Mouse (Mus musculus) embryo, embryonic 10 days (tissue): Measurements from ENCODE around the gene Rfc1.

Source experiments
- DNase-seq: peaks from one replicate; pipeline ENCODE4 v3.0.0-alpha.2; 2015; ENCODE audit warnings: low spot score

Gene Rfc1

DNA sequence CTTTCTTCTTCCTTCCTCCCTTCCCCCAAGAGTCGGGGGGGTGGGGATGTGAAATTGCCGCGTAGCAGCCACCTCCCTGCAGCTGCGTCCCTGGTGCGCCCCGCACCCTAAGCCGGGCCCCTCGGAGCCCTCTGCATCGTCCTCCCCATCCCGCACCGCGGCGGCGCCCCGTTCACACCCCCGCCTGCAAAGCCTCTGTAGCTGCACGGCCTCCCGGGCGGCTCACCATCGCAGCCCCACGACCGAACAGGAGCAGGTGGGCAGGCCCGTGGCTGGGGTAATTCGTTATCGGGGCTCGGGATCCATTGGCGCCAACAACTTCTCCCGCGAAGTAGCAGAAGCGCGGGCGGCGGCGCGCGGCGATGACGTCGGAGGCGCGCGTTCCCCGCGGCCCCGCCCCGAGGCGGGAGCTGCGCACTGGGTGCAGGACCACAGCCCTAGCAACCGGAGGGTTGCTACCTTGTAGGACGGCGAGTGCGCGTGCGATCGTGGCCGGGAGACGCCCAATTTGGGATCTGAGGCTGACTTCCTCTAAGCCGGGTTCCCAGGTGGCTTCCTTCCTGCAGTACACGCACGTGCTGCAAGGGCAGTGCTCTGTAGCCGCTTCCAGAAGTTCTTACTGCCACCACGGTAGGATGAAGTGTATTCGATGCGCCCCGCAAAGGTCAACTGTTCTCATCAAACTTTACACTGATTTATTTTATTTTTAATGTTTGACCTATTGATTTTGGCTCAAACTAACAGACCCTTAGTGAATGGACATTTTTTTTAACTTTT, at the start of gene Rfc1:
Gene Rfc1 (minus strand): TSS at position 373 of the 777 bp plus-strand sequence.
- peak; percentile 93 for DNase-seq

DNA sequence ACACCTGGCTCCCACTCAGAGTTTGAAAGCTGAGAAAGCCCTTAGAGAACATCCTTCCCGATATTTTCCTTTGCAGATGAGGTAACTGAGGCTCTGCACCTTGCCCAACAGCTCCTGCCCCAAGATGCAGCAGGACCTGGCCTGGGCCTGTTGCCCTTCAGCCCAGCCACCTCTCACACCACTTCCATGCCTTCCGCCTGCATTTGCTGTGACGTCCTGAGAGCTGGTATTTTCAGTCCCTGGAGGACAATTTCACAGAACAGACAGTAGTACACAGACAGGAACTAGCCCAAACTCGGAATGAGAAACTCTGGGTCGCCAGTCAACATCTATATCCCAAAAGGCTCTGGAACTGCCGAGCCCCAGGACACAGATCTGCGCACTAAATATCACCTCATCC, 39.3 kb upstream of the Rfc1 start:
- no peak for DNase-seq

DNA sequence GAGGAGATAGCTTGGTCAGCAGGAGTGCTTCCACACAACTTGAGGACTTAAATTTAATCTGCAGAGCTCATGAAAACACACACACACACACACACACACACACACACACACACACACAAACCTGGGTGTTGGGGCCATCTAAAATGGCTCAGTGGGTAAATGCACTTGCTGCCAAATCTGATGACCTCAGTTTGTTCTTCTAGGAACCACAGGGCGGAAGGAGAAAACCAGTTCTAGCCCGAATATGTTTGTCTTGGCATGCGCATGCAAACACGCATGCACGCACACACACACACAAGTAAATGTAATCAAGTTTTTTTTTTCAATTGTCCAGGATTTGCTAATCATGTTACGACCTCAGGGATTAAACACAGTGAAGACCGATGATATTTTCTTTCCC, 36.1 kb upstream of the Rfc1 start:
- no peak for DNase-seq

DNA sequence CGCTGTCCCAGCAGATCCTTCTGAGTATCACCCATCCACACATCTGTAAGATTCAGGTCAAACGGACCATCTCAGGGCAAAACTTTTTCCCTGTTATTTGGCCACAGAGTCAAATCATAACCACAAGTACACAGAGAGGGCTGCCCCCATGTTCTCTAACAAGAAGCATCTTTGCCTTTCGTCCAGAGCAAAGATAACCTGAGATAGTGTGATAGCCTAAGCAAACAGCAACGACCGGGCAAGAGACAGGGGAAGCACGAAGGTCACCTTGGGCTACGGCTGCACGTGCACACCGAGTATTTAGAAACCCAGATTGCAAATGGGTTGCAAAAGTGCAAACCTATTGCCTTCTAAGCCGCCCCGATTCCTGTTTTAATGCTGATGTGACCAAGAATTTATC, 32.4 kb upstream of the Rfc1 start:
- no peak for DNase-seq

DNA sequence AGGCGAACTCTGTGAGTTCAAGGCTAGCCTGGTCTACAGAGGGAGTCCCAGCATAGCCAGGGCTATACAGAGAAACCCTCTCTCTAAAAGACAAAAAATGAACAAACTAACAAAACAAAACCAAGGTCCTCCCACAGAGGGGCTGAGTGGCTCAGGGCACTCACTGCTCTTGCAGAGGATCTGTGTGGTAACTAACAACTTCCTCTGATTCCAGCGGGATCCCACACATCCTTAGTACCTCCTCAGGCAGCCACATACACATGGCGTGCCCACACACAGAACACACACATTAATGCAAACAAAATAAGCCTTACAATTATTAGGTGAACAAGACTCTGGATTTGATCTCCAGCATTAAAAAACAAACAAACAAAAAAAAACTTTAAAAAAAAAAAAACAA, 22.3 kb upstream of the Rfc1 start:
- DNase-seq = no peak

DNA sequence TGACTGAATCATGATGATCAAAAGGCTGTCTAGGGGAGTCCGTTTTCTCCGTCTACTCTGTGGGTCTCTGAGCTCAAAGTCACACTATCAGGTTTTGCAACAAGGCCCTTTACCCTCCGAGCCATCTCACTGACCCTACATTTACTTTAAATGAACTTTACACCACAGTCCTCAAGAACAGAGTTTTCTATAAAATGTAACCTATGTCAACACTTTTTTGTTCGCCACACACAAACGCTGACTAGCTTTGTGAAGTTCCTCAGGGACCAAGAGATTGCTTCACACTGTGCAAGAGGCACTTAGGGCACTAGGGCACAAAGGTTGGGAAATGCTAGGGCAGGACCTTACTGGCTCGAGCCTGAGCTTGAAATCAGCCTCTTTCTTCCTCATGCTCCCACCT, 21.4 kb upstream of the Rfc1 start:
- no peak for DNase-seq

DNA sequence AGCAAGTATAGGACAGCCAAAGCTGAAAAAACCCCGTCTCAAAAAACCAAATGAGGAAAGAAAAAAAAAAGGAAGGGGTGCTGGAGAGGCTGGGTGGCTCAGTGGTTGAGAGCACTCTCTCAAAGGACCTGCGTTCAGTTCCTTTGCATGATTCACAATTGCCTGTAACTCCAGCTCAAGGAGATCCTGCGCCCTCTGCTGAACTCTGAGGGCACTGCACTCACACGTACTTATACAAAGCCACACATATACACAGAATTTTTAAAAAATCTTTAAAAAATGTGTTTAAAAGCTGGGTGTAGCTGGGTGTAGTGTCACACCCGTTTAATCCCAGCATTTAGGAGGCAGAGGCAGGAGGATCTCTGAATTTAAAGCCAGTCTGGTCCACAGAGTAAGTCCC, 19.5 kb upstream of the Rfc1 start:
- DNase-seq = no peak

DNA sequence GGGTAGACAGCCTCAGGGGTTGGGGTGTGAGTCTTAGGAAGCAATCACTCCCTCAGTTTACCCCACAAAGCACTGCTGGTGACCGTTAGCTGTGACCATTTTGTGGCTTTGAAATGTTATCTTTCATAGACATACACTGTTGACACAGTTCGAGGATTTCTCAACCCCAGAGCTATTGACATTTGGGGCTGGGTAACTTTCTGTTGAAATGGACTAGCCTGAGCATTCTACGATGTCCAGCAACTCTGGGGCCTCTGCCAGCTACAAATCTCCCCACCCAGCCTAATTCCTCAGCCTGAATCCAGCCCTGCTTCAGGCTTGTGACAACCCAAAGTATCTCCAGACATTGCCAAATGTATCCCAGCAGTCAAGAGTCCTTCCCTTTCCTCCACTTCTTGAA, 18.6 kb upstream of the Rfc1 start:
- no peak for DNase-seq

DNA sequence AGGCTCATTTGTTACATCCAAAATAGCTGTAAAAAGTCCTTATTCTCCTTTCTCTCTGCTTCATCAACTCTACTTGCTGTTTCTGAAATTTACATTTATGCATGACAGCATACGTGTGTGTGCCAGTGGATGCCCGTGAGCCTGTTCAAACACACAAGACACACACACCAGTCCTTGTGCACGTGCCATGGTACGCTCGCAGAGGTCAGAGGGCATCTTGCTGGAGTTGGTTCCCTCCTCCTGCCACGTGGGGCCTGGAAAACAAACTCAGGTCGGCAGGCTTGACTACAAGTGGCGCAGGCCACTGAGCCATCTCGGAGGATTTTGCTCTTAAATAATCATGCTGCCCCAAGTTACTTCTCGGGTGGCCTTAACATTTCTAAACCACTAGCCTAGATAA, 15.0 kb upstream of the Rfc1 start:
- peak; percentile 9 for DNase-seq

DNA sequence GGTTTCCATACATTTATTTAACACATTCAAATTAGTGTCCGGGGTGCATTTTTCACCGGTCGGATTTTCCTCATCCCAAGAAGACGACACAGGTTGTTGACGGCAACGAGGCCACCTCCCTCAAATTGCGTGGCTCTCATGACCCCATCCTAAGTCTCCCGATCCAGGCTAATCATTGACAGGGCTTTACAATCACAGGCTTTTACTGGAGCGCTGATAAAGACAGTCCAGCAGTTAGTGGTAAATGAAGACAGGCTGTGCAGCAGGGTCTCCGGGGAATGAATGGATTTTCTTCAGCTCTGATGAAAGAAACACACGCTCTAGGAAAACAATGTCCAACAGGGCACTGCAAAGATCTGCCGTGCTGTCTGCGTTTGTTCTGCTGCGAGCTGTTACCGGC, 12.7 kb upstream of the Rfc1 start, which contains the start of gene Klb:
Gene Klb (plus strand): TSS at position 147 of the 400 bp plus-strand sequence.
- peak; percentile 28 for DNase-seq

DNA sequence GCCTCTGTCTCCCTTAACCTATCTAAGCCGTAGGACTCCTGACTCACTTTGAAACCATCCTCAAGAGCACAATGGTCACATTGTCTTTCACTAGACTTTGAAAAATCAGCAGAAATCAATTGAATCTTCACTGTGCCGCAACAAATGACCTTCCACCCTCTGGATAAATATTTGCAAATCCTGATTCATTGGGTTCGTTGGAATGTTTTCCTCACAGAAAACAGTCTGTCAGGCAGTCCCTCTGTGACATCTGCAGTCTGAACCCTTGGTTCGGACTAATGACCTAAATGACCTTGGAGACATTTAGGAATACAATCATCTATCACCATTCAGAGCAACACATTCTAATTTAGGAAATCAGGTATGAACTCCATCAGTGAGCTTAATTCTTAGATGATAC, 4.7 kb upstream of the Rfc1 start:
- peak; percentile 8 for DNase-seq

DNA sequence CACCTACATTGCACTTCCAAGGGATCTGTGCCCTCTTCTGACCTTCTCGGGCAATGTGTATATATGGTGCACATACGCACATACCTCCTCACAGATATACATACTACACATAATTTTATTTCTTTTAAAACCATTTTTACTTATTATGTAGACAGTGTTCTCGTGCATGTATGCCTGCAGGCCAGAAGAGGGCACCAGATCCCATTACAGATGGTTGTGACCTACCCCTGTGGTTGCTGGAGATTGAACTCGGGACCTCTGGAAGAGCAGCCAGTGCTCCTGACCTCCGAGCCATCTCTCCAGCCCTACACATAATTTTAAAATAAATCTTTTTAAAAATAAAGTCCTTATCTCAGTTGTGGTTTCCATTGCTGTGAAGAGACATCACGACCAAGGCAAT, 2.9 kb upstream of the Rfc1 start:
- DNase-seq = peak; percentile 20

DNA sequence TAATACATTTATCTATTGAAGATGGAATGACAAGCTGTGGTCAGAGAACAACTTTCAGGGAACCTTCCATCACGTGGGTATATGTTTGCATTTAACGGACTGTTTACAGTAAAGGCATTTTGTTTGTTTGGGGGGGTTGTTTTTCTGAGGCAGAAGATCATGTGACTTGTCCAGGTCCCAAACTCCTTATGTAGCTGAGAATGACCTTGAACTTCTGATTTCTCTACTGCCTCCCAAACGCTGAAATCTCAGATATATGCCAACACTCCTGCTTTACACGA, 545 bp upstream of the Rfc1 start:
- no peak for DNase-seq

DNA sequence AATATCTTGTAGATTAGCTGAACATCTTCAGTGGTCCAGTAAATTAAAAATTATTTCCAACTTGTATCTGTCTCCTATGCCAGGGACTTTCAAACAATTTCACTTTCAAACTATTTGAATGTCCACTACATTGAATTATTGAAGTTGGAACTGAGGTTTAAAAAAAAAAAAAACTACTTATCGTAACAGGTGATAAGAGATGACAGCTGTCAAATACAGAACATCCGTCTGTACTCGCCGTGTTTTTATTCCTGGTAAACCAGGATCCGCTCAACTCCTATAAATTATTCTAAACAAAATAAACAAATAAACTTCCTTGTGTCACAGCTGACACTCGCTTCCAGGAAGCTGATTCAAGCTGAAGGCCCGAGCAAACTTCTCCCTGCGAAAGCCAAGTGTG, 682 bp downstream of the Rfc1 start:
- DNase-seq = no peak

DNA sequence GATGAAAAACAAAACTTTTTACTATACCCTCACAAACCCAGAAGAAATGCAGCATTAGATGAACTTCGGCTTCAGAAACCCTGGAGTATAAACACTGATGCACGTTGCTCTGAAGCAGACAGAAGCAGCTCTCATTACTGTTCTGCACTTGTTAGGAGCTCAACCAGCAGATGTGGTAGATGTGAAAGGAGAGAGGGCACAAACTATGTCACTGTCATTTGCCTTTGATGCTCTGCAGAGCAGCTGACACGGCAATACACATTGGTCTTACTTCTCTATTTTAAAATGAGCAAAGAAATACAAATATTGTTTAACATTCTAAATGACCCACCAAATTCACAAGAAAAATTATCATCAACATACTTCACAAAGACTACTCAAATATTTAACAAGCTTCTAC, 5.5 kb downstream of the Rfc1 start:
- no peak for DNase-seq

DNA sequence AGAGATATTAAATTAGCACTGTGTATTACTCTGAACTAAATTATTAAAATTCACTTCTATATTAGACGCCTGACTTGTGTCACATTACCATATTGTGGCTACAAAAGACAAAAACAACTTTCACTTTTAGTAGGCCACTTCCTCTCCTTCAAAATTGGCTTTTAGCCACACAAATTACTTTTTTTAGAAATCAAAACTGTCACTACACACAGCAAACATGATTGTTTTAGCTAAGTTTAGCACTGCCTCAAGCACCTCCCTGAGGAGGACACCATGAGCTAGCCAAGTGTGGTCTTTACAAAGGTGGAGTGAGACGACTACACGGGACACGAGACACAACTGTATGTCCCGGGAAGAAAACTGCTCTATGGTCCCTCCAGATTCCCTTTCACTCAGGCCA, 9.3 kb downstream of the Rfc1 start:
- DNase-seq = no peak

DNA sequence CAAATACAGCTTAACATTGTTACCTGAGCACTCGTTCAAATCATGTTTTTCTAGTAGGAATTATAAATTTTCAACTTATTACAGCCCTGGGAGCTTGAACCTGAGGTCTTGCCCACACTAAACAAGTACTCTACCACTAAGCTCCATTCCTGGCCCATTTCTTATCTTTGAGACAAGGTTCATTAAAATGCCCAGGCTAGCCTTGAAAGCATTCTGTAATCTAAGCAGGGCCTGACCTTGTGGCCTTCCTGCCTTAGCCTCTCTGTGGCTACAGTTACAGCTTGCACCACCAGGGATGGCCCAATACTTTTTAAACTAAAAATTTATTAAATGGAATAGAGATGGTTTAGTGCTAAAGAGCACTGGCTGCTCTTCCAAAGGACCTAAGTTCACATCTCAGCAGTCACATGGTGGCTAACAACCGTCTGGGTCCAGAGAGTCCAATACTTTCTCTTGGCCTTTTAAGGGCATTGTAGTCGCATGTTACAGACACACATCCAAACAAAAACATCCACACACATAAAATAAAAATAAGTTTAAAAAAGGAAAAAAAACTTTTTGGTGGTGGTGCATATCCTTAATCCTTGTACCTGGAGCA, 10.6 kb downstream of the Rfc1 start:
- no peak for DNase-seq

DNA sequence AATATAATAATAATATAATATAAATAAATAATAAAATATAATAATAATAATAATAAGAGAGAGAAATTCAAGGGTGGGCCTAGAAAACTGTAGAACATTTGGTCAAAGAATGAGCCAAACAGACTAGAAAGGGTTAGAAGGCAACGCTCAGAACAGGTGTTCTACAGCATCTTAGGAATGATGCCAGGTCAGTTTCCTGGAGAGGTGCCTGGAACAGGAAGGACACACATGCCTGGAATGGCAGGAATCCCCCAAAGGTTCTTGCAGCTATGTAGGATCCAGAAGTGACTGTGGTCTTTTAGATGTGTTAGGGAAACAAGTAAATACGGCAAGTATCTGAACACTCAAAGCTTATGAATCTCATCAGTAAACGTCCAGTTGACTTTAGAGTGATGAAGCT, 11.2 kb downstream of the Rfc1 start:
- DNase-seq = no peak

DNA sequence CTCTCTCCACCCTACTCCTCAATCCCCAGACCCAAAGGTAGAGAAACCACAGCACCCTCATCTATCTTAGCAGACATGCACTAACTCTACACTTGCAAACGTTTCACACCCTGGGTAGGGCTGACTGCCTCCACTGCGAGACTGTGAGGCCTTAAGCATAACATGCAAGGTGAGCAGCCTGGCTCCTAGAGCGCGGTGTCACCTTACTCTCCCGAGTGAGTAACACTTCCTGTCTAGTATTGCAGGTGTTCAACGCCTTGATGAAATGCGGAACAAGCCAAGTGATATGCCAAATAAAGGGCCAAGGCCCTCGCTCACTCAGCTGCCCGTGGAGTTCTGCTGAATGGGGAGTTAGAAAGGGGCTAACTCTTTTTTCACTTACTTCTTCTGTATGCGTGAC, 13.3 kb downstream of the Rfc1 start:
- no peak for DNase-seq

DNA sequence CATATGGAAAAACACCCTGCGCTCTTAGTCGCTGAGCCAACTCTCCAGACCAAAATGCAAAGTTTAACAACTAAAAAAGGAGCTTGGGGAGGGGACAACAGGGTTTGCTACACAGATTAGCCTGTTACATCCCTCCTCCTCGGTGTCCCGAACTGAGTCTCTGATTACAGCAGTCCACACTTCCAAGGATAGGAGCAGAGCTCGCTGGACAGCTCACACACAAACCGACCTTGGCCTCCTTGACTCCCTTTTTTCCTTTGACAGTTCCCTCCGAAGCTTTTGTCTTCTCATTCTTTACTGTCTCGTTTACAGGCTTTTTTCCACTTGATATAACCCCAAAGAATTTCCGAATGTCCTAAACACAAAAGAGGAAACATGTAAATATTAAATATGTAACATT, 16.3 kb downstream of the Rfc1 start:
- DNase-seq = no peak

DNA sequence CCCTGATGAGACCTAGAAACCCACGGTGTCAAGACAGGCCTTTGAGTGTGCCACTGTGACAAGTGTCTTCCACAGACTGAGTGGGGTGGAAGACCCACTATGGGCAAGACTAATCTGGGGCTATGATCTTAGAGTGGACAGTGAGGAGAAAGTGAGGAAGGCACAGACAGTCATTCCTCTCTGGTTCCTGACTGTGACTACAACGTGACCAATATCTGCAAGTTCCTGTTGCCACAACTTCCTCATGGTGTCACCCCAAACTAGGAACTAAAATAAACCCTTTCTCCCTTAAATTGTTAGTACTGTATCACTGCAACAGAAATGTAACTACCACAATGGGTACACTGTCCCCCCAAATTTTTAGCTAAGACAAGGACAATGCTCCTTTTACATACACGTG, 26.6 kb downstream of the Rfc1 start:
- no peak for DNase-seq

DNA sequence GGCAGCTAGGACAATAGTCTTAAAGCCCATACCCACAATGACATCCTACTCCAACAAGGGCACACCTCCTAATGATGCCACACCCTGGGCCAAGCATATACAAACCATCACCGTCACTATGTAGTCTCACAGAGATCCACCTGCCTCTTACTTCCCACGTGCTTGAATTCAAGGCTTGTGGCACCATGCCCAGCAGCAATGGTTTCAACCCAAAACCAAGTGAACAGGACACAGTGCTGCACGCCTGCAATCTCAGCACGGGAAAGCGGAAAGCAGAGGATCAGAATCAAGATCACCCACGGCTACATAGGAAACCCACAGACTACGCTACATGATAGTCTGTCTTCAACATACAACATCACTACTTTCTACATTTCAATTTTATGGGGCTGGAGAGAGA, 27.3 kb downstream of the Rfc1 start:
- DNase-seq = no peak

DNA sequence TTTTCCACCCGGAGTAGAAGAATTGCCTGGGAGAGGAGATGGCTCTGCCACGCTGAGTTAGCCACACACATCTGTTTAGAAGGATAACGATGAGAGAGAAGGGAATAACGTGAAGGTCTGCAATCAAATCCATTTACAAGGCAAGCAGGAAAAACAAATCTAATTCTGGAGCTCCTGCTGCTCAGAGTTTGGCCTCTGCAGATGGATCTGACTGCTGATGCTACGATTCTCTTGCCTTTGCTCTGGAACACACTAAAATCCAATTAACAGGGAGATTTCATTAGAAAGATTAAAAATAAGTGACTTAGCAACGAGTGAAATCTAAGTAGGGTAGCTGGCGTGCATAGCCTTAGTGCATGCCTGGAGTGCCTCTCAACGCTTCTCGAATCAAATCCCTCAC, 30.0 kb downstream of the Rfc1 start:
- no peak for DNase-seq

DNA sequence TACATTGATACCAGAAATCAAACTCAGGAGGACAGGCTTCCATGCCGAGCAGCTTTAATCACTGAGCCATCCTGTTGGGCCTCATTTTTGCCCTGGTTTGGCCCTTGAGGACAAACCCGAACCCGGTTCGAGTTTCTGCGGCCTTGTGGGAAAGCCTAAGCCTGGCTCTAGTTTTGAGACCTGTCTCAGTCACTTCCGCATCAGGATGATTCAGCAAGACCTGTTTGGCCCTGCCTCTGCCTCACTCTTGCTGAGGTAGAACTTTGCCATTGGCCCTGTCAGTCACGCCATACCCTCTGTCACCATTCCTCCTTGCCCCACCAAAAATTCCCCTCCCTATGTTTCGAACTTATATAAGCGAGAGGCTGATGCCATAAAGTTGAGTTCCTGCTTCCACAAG, 35.3 kb downstream of the Rfc1 start:
- DNase-seq = no peak
